Mouse (Mus musculus) CH12.LX (cell line): ENCODE results near the gene Gpr142. TPM values are rescaled to one million over a fixed set of nuclear protein-coding genes. Genes with fewer than 3 reads are reported as not detected.

ENCODE experiments used
- DNase-seq: peaks from one replicate; pipeline ENCODE4 v3.0.0-alpha.2; 2013; ENCODE audit errors: extremely low read depth
- H3K27ac ChIP-seq: 2 replicates; pipeline ENCODE4 v1.5.1; 2012; ENCODE audit warnings: low read depth, mild to moderate bottlenecking, control low read depth, moderate library complexity; ENCODE audit not compliant: insufficient read depth
- H3K27me3 ChIP-seq: replicated peaks from 2 replicates; pipeline ENCODE3; 2012; ENCODE audit warnings: inconsistent platforms
- H3K36me3 ChIP-seq, 2 experiments: replicated peaks in 1 of 2; 2 replicates each; pipeline versions ENCODE3 to v1.6.1; 2012; ENCODE audit warnings: inconsistent platforms in 1 of 2, low read length in 1 of 2, mild to moderate bottlenecking in 1 of 2, mixed read lengths in 1 of 2, moderate library complexity in 1 of 2; ENCODE audit not compliant: control insufficient read depth in 1 of 2, insufficient read depth in 1 of 2
- H3K4me1 ChIP-seq, 2 experiments: 2 replicates each; pipeline ENCODE4 v1.6.1; 2012; ENCODE audit warnings: inconsistent platforms in 1 of 2, moderate library complexity in 1 of 2; ENCODE audit not compliant: insufficient read depth in 2 of 2, control insufficient read depth in 1 of 2
- H3K4me2 ChIP-seq: 2 replicates; pipeline ENCODE4 v1.6.1; 2012; ENCODE audit warnings: low read depth, mild to moderate bottlenecking, control low read depth; ENCODE audit not compliant: poor library complexity, insufficient read depth, severe bottlenecking
- H3K4me3 ChIP-seq, 3 experiments: fragments of 150-350 bp in 1 of 3; sonication (generic) in 1 of 3; replicated peaks in 1 of 3; 2 replicates each; pipeline versions ENCODE3 to v1.5.1; 2011 to 2012; ENCODE audit warnings: low read depth in 2 of 3, low read length in 2 of 3, mild to moderate bottlenecking in 2 of 3, moderate library complexity in 2 of 3, control low read depth in 1 of 3, improper control_type of control experiment in 1 of 3, inconsistent platforms in 1 of 3, mixed read lengths in 1 of 3; ENCODE audit not compliant: poor library complexity in 1 of 3
- H3K79me2 ChIP-seq: replicated peaks from 2 replicates; pipeline ENCODE4 v1.6.1; 2012; ENCODE audit warnings: mild to moderate bottlenecking, moderate library complexity; ENCODE audit not compliant: control insufficient read depth, poor library complexity, insufficient read depth, severe bottlenecking; ENCODE audit errors: extremely low read depth
- H3K9ac ChIP-seq: 2 replicates; pipeline ENCODE4 v1.6.1; 2012; ENCODE audit warnings: low read depth, mild to moderate bottlenecking, control low read depth, moderate library complexity; ENCODE audit not compliant: insufficient read depth
- H3K9me3 ChIP-seq: replicated peaks from 2 replicates; pipeline ENCODE3; 2012; ENCODE audit warnings: low read length, inconsistent platforms, mixed read lengths
- BHLHE40 ChIP-seq: IDR thresholded peaks from 2 replicates; pipeline ENCODE4 v1.6.1; 2011; ENCODE audit warnings: mild to moderate bottlenecking, low read depth, low read length, improper control_type of control experiment
- CTCF ChIP-seq, 2 experiments: IDR thresholded peaks in 1 of 2; conservative IDR thresholded peaks in 1 of 2; 2 replicates each; pipeline ENCODE4 v1.5.1; 2011 to 2012; ENCODE audit warnings: low read depth in 2 of 2, low read length in 2 of 2, improper control_type of control experiment in 1 of 2, inconsistent platforms in 1 of 2, mild to moderate bottlenecking in 1 of 2, moderate library complexity in 1 of 2
- E2F4 ChIP-seq: IDR thresholded peaks from 2 replicates; pipeline ENCODE4 v1.6.1; 2011; ENCODE audit warnings: low read depth, low read length, improper control_type of control experiment; ENCODE audit not compliant: insufficient replicate concordance
- ELF1 ChIP-seq: IDR thresholded peaks from 2 replicates; pipeline ENCODE4 v1.6.1; 2014; ENCODE audit warnings: low read depth, mild to moderate bottlenecking, inconsistent platforms, low read length, improper control_type of control experiment
- EP300 ChIP-seq: IDR thresholded peaks from 2 replicates; pipeline ENCODE4 v1.6.1; 2011; ENCODE audit warnings: low read length, improper control_type of control experiment
- GABPA ChIP-seq: IDR thresholded peaks from 2 replicates; pipeline ENCODE4 v1.6.1; 2012; ENCODE audit warnings: low read depth, low read length, improper control_type of control experiment, inconsistent platforms; ENCODE audit not compliant: insufficient replicate concordance
- HCFC1 ChIP-seq: IDR thresholded peaks from 2 replicates; pipeline ENCODE4 v1.6.1; 2012; ENCODE audit warnings: low read depth, mild to moderate bottlenecking, inconsistent platforms, low read length, improper control_type of control experiment
- IRF4 ChIP-seq: IDR thresholded peaks from 2 replicates; pipeline ENCODE4 v1.6.1; 2014; ENCODE audit warnings: low read depth, mild to moderate bottlenecking, inconsistent platforms, low read length, improper control_type of control experiment
- JUND ChIP-seq: conservative IDR thresholded peaks from 2 replicates; pipeline ENCODE4 v1.6.1; 2011; ENCODE audit warnings: low read depth, low read length, improper control_type of control experiment
- MAZ ChIP-seq: IDR thresholded peaks from 2 replicates; pipeline ENCODE4 v1.6.1; 2012; ENCODE audit warnings: low read depth, mild to moderate bottlenecking, inconsistent platforms, low read length, improper control_type of control experiment, moderate library complexity
- MEF2A ChIP-seq: IDR thresholded peaks from 2 replicates; pipeline ENCODE4 v1.6.1; 2014; ENCODE audit warnings: low read depth, mild to moderate bottlenecking, inconsistent platforms, low read length, improper control_type of control experiment, borderline replicate concordance
- POLR2A ChIP-seq: IDR thresholded peaks from 2 replicates; pipeline ENCODE4 v1.6.1; 2011; ENCODE audit warnings: low read depth, mild to moderate bottlenecking, improper control_type of control experiment, low read length
- RCOR1 ChIP-seq: conservative IDR thresholded peaks from 2 replicates; pipeline ENCODE4 v1.6.1; 2012; ENCODE audit warnings: low read depth, mild to moderate bottlenecking, inconsistent platforms, low read length, improper control_type of control experiment
- SMC3 ChIP-seq: IDR thresholded peaks from 2 replicates; pipeline ENCODE4 v1.6.1; 2011; ENCODE audit warnings: low read depth, low read length, improper control_type of control experiment
- TBP ChIP-seq: conservative IDR thresholded peaks from 2 replicates; pipeline ENCODE4 v1.6.1; 2011; ENCODE audit warnings: low read depth, low read length, improper control_type of control experiment
- UBTF ChIP-seq: IDR thresholded peaks from 2 replicates; pipeline ENCODE4 v1.6.1; 2012; ENCODE audit warnings: low read depth, mild to moderate bottlenecking, inconsistent platforms, low read length, improper control_type of control experiment, moderate library complexity
- USF2 ChIP-seq: conservative IDR thresholded peaks from 2 replicates; pipeline ENCODE4 v1.6.1; 2011; ENCODE audit warnings: low read depth, low read length, improper control_type of control experiment
- ZC3H11A ChIP-seq: IDR thresholded peaks from 2 replicates; pipeline ENCODE4 v1.6.1; 2012; ENCODE audit warnings: low read depth, mild to moderate bottlenecking, inconsistent platforms, low read length, improper control_type of control experiment
- ZKSCAN1 ChIP-seq: IDR thresholded peaks from 2 replicates; pipeline ENCODE4 v1.6.1; 2012; ENCODE audit warnings: low read depth, inconsistent platforms, low read length, improper control_type of control experiment, borderline replicate concordance
- ZNF384 ChIP-seq: IDR thresholded peaks from 2 replicates; pipeline ENCODE4 v1.6.1; 2012; ENCODE audit warnings: low read depth, low read length, improper control_type of control experiment, inconsistent platforms
- dilution Hi-C: fragments of 300-500 bp; cut with MboI; formaldehyde crosslinking; loops from 2 replicates; pipeline ENCODE4 v1.14.3; 2020; ENCODE audit warnings: low sequenced_read_pairs; ENCODE audit not compliant: extremely low pct_unique_long_range_greater_than_20kb, extremely low pct_ligation_motif_present
- in situ Hi-C: fragments of 300-500 bp; cut with MboI; formaldehyde crosslinking; loops from 3 replicates; pipeline ENCODE4 v1.14.3; 2019; ENCODE audit warnings: low sequenced_read_pairs, low pct_ligation_motif_present, low pct_unique_long_range_greater_than_20kb, mixed read lengths
- polyA plus RNA-seq: library from polyadenylated mRNA; unstranded; fragments of >175 nt; gene quantifications from 2 replicates; pipeline ENCODE4 v1.2.1, GENCODE M21; 2012; ENCODE audit warnings: low read depth; ENCODE audit not compliant: insufficient read length
- total RNA-seq, 2 experiments: library from RNA; depleted of rRNA; stranded (reverse); fragments of 300-350 nt in 1 of 2; fragments of >200 nt in 1 of 2; gene quantifications; 2 replicates each; pipeline ENCODE4 v1.2.3; 2012 to 2014

Gpr142 gene
- total and polyA plus RNA-seq, 3 experiments = not detected

DNA sequence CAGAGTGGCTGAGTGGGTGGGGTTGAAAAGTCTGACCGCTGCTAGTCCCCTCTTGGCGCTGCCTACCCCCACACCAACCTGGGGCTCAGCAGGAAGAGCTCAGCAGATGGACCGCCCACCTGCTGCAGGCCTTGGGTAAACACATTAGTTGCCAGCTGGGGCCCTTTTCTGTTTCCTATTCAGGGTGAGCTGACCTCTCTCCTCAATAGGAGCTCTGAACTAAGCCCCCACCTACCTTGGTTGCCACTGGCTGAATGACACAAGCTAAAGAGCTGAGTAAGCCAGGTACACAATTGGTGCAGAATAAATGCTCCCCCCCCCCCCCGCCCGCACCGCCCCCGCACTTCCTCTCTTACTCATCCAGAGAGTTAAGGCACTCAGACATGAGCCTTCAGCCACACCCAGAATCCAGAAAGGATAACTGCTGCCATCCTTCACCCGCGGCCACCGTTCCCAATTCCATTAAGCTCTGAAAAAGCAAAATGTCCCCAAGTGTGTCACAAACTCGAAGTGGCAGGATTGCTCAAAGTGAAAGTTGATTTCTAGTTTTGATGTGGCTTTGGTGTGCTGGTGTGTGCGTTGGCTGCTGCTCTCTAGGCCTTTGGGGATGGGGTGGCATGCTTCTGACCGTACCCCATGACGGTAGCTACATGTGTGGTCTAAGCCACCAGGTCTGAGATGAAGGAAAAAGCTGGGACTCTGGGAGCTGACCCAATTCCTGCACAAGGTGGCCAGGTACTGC lies 9.1 kb downstream of the Gpr142 start:
- H3K79me2 ChIP-seq = no peaks in the 10 kb centered on the region
- H3K9ac ChIP-seq = no peak overlapping the region
- peak; percentile 46 for DNase-seq
- no peaks in the 10 kb centered on the region for H3K36me3 ChIP-seq
- TF ChIP-seq IRF4 (peak; percentile 92), MAZ (0 out of 2 replicates have a peak, but pooled peaks have one; percentile 24), POLR2A (no peak), UBTF (no peak), CTCF (conservative IDR thresholded peaks at IDR 0.05 in 1 of 2, IDR thresholded peaks at IDR 0.05 in 1 of 2; ENCODE audit: low read depth in 2 of 2, low read length in 2 of 2) (no peak), E2F4 (no peak), ZC3H11A (no peak), EP300 (peak; percentile 41), JUND (peak; percentile 55), SMC3 (no peak), BHLHE40 (peak; percentile 70), HCFC1 (no peak), USF2 (no peak), ELF1 (0 out of 2 replicates have a peak, but pooled peaks have one; percentile 22), RCOR1 (0 out of 2 replicates have a peak, but pooled peaks have one; percentile 30), ZNF384 (no peak), MEF2A (peak; percentile 68; the same call in 1 of the 2 replicates), ZKSCAN1 (no peak), TBP (no peak)
- H3K27me3 ChIP-seq = peaks cover 13% of the 10 kb centered on the region
- H3K9me3 ChIP-seq = no peaks in the 10 kb centered on the region
- H3K4me2 ChIP-seq = peak overlapping the region; percentile 40
- in situ Hi-C loops (no loop called here), dilution Hi-C loops (no loop called here)
- H3K27ac ChIP-seq = no peak overlapping the region
- no peak overlapping the region for H3K4me3 ChIP-seq
- H3K4me1 ChIP-seq = peaks cover 7 to 19% of the 10 kb centered on the region in 2 experiments

DNA sequence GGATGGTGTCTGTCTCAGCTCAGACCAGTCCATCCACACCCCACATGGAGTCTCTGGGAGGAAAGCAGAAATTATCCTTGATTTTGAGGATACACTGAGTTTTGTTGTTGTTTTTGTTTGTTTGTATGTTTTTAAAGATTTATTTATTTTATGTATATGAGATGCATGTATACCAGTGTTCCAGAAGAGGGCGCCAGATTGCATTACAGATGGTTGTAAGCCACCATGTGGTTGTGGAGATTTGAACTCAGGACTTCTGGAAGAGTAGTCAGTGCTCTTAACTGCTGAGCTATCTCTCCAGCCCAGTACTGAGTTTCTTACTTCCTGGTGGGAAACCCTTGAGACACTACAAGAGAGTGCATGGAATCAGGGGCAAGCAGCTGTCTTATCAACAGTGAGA lies 10.6 kb downstream of the Gpr142 start:
- Histone ChIP-seq H3K4me1 (peaks cover 7 to 22% of the 10 kb centered on the region in 2 experiments), H3K4me3 (no peak overlapping the region), H3K79me2 (no peaks in the 10 kb centered on the region), H3K4me2 (no peak overlapping the region), H3K9ac (no peak overlapping the region), H3K36me3 (no peaks in the 10 kb centered on the region), H3K9me3 (no peaks in the 10 kb centered on the region), H3K27me3 (peaks cover 2% of the 10 kb centered on the region), H3K27ac (no peak overlapping the region)
- DNase-seq = no peak
- dilution Hi-C loops = no loop called here
- no peak for TF ChIP-seq GABPA
- peak; percentile 20 to 36; a peak in 2 of 4 replicates for TF ChIP-seq CTCF (conservative IDR thresholded peaks at IDR 0.05 in 1 of 2, IDR thresholded peaks at IDR 0.05 in 1 of 2; ENCODE audit: low read depth in 2 of 2, low read length in 2 of 2)
- in situ Hi-C loops = no loop called here
